Mouse (Mus musculus) stomach, embryonic 15.5 days (tissue): ENCODE results near the gene Bnc2. TPM values are rescaled to one million over a fixed set of nuclear protein-coding genes. Genes with fewer than 3 reads are reported as not detected.

Source experiments
- ATAC-seq: fragments of 200-750 bp; cut with Nextera tagmentation; 2 replicates; pipeline ENCODE4 v1.8.0; 2017; ENCODE audit warnings: low read depth, moderate number of reproducible peaks, moderate TSS enrichment; ENCODE audit not compliant: insufficient read depth, low FRiP score
- H3K27ac ChIP-seq: fragments of 300-500 bp; sonication (generic); 2 replicates; pipeline ENCODE4 v1.5.1; 2015; ENCODE audit warnings: mild to moderate bottlenecking, inconsistent platforms
- H3K27me3 ChIP-seq: fragments of 300-500 bp; sonication (generic); replicated peaks from 2 replicates; pipeline ENCODE4 v1.6.1; 2015; ENCODE audit warnings: inconsistent platforms
- H3K36me3 ChIP-seq: fragments of 300-500 bp; sonication (generic); 2 replicates; pipeline ENCODE4 v1.6.1; 2015; ENCODE audit warnings: inconsistent platforms
- H3K4me1 ChIP-seq: fragments of 300-500 bp; sonication (generic); 2 replicates; pipeline ENCODE4 v1.6.1; 2015; ENCODE audit warnings: inconsistent platforms
- H3K4me2 ChIP-seq: fragments of 300-500 bp; sonication (generic); 2 replicates; pipeline ENCODE4 v1.6.1; 2015; ENCODE audit warnings: mild to moderate bottlenecking, inconsistent platforms
- H3K4me3 ChIP-seq: fragments of 300-500 bp; sonication (generic); replicated peaks from 2 replicates; pipeline ENCODE4 v1.5.1; 2015; ENCODE audit warnings: inconsistent platforms
- H3K9ac ChIP-seq: fragments of 300-500 bp; sonication (generic); 2 replicates; pipeline ENCODE4 v1.6.1; 2015; ENCODE audit warnings: inconsistent platforms
- H3K9me3 ChIP-seq: fragments of 300-500 bp; sonication (generic); 2 replicates; pipeline ENCODE4 v1.6.1; 2016; ENCODE audit warnings: inconsistent platforms
- WGBS: fragments of 180-500 bp; shearing (Covaris S2); methylation state at CpG from one replicate; pipeline ENCODE4 v1.1.7; 2015; 5-methylcytosine and 5-hydroxymethylcytosine counted together
- polyA plus RNA-seq: library from polyadenylated mRNA; unstranded; fragments of >200 nt; fragmentation: Nextera tagmentation; extraction: Ambion mirVana; gene quantifications from 2 replicates; pipeline ENCODE4 v1.2.1, GENCODE M21; 2015

Bnc2 gene
- polyA plus RNA-seq, 1 experiment from 2014 or later, result 18.0 TPM

DNA sequence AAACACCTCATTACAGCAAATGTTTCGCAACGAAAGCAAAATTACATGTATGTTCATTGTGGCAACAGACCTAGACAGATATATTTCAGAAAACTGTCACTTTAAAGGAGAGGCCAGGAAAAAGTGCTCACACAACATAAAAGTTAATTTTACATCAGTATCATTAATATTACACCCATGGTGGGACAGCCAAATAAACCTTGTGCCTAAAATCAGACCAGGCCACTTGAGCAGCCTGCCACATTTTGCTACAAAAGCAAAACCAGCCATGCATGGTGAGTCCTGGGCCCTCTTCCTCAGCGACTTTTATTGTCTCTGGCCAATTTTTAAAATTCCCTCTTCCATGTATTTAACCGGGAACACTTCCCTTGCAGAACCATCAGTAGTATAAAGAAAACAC, 221.5 kb downstream of the Bnc2 start:
- Histone ChIP-seq H3K4me1 (0 out of 2 replicates have a peak, but pooled peaks cover 2% of the 10 kb centered on the region), H3K9ac (no peak overlapping the region), H3K9me3 (no peaks in the 10 kb centered on the region), H3K27ac (no peak overlapping the region), H3K27me3 (no peaks in the 10 kb centered on the region), H3K4me3 (no peak overlapping the region), H3K36me3 (no peaks in the 10 kb centered on the region), H3K4me2 (no peak overlapping the region)
- no peak for ATAC-seq
- 77% methylated on average over 4 of the region's 4 CpGs for WGBS

DNA sequence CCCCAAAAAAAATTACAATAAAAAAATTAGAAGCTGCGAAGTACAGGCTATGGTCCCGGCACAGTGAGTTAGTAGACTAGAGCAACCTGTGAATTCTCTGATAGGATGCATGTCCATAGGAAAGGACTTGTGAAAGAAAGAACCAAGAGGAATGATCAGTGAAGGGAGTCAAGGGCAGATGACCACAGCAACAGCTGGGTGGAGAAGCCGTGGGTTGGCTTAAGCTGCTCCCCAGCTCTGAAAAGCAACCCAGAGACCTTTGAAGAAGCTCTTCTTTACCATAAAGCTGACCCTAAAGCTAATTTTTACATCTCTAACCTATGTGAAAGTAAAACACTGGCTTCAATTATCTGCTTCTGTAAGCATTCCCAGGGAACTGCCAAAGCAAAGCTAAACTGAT, 222.4 kb downstream of the Bnc2 start:
- 86% methylated on average over 3 of the region's 3 CpGs for WGBS
- H3K36me3 ChIP-seq, result no peaks in the 10 kb centered on the region
- no peak overlapping the region for H3K27ac ChIP-seq
- no peak for ATAC-seq
- 0 out of 2 replicates have a peak, but pooled peaks cover 2% of the 10 kb centered on the region for H3K4me1 ChIP-seq
- H3K4me3 ChIP-seq, result no peak overlapping the region
- H3K27me3 ChIP-seq, result no peaks in the 10 kb centered on the region
- no peak overlapping the region for H3K9ac ChIP-seq
- H3K9me3 ChIP-seq, result no peaks in the 10 kb centered on the region
- no peak overlapping the region for H3K4me2 ChIP-seq

DNA sequence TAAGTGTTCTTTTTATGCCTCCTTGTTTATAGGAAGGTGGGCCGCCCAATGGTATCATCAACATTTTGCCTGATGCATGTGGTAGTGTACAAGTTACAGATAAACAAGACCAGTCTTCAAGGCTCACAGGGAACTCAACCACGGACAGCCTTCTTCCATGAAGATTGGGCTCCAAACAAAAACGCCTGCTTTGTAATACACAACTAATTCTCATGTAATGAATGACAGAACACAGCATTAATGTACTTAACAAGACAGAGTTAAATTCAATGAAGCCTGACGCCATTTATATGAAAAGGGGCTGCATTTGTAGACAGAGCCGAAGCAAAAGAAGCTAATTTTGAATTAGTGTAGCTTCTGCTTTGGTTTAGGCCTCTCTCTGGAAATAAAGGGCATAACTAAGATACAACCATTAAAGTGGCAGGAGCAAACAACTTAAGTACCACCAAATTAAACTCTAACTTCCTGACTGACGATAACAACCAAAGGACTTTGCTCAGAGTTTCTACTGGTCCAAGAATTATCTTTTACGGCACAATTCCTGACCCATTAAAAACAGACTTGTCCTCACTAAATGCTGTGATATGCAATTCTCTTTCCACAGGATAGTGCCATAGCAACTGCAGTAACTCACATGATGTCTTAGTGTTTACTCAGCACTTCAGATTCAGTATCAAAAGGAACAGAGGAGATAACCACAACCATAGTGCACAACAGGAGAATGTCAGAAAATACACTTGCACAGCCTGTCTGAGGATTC, 225.6 kb downstream of the Bnc2 start:
- no peak overlapping the region for H3K27ac ChIP-seq
- no peak for ATAC-seq

DNA sequence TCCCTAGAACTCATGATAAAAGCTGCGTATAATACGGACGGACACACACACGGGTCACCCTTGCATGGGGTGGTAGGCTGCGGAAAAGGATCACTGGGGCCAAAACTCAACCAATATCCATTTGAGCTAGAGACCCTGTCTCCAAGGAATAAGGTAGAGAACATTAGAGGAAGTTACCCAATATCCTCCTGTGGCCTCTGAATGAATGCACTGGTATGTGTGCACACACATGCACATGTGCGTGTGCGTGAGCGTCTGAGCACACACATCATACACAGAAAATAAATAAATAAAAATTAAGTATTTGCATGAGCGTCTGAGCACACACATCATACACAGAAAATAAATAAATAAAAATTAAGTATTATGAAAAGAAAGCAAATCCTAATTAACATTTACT, 241.8 kb downstream of the Bnc2 start:
- no peaks in the 10 kb centered on the region for H3K9me3 ChIP-seq
- no peaks in the 10 kb centered on the region for H3K4me1 ChIP-seq
- H3K36me3 ChIP-seq, result no peaks in the 10 kb centered on the region
- no peak overlapping the region for H3K27ac ChIP-seq
- no peak overlapping the region for H3K9ac ChIP-seq
- H3K27me3 ChIP-seq, result no peaks in the 10 kb centered on the region
- H3K4me3 ChIP-seq, result no peak overlapping the region
- WGBS, result 95% methylated on average over 9 of the region's 9 CpGs
- ATAC-seq, result no peak
- no peak overlapping the region for H3K4me2 ChIP-seq

More for the DNA sequence above, 225.6 kb downstream of the Bnc2 start:
- no peaks in the 10 kb centered on the region for H3K27me3 ChIP-seq
- no peaks in the 10 kb centered on the region for H3K9me3 ChIP-seq
- H3K36me3 ChIP-seq, result no peaks in the 10 kb centered on the region
- no peak overlapping the region for H3K4me2 ChIP-seq
- no peak overlapping the region for H3K4me3 ChIP-seq
- no peaks in the 10 kb centered on the region for H3K4me1 ChIP-seq
- WGBS, result 59% methylated on average over 7 of the region's 7 CpGs
- no peak overlapping the region for H3K9ac ChIP-seq

DNA sequence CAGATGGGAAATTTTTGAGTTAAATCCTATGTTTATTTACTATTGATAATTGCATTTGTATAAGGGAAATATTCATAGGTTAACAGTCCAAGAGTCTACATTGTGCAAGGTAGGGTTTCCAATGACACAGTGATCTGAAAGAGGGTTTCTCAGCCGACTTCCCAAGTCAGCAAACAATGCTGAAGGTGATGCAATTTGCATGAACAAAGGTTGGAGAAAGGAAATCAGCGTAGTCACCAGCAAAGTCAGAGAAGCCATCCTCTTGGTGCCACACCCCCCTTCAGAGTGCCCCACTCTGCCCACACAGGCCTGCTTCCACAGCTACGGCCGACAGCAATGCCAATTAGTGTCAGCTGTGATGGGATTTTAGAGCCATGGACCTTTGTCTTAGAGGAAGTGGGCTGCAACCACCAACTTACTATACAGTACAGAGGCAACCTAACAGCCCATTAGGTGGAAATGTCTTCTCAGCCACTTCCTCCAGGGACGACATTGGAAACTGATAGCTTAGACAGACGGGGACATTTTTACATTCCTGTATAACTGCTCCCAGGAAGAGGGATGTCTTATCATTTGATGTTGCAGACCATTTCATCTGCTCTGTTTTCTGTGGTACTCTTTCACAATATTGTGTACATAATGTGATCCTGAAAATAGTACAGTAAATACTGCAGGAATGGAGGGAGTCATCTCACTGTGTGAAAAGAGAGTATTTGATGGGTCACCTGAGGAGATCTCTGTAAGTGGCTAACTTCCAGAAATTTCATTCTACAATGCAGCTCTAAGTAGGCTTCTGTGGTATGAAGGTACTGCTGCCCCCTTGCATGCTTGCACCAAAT, 243.2 kb downstream of the Bnc2 start:
- Histone ChIP-seq H3K4me2 (no peak overlapping the region), H3K36me3 (no peaks in the 10 kb centered on the region), H3K27ac (no peak overlapping the region), H3K4me3 (no peak overlapping the region), H3K27me3 (no peaks in the 10 kb centered on the region), H3K4me1 (no peaks in the 10 kb centered on the region), H3K9ac (no peak overlapping the region), H3K9me3 (no peaks in the 10 kb centered on the region)
- WGBS, result 46% methylated on average over 6 of the region's 6 CpGs
- no peak for ATAC-seq

DNA sequence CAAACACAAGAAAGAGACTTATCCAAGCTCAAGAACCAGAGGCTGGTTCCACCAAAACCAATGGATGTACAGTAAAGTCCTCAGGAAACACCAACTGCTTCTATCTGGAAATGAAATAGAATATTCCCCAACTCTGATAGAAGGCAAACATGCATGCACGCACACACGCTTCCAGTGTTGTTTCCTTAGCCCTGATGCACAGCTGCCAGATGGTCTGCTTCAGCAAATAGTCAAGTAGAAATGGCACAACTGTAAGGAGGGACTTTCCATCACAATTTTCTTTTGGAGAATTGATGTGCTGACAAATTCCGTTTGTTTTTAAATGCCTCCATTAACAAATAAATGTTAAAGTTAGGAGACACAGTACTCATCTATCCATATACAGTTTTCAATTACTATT, 247.1 kb downstream of the Bnc2 start:
- no peaks in the 10 kb centered on the region for H3K36me3 ChIP-seq
- no peaks in the 10 kb centered on the region for H3K9me3 ChIP-seq
- no peak overlapping the region for H3K4me3 ChIP-seq
- H3K4me1 ChIP-seq, result no peaks in the 10 kb centered on the region
- ATAC-seq, result no peak
- H3K4me2 ChIP-seq, result no peak overlapping the region
- WGBS, result 62% methylated on average over 3 of the region's 3 CpGs
- no peak overlapping the region for H3K27ac ChIP-seq
- no peak overlapping the region for H3K9ac ChIP-seq
- no peaks in the 10 kb centered on the region for H3K27me3 ChIP-seq

DNA sequence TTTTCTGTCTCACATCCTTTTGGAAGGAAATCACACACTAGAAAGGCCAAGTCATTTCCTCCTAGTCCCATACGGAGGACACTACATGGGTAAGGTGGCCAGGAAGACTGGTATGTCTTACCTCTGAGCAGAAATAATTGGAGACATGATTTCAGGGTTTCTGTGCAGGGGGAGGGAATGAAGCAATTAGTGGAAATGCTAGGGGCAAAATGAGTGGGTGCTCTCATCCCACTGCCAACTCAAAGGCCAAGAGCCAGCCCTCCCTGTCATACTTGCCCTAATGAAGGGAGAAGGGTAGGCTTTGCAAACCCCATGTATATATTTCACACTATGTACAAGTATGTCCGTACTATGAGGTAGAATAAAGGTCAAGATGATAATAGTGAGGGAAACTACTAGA, 263.6 kb downstream of the Bnc2 start:
- Histone ChIP-seq H3K9ac (no peak overlapping the region), H3K36me3 (no peaks in the 10 kb centered on the region), H3K27me3 (no peaks in the 10 kb centered on the region), H3K27ac (no peak overlapping the region), H3K4me3 (no peak overlapping the region), H3K4me2 (no peak overlapping the region), H3K9me3 (no peaks in the 10 kb centered on the region), H3K4me1 (no peaks in the 10 kb centered on the region)
- no peak for ATAC-seq
- WGBS, result 80% methylated on average over 2 of the region's 2 CpGs

DNA sequence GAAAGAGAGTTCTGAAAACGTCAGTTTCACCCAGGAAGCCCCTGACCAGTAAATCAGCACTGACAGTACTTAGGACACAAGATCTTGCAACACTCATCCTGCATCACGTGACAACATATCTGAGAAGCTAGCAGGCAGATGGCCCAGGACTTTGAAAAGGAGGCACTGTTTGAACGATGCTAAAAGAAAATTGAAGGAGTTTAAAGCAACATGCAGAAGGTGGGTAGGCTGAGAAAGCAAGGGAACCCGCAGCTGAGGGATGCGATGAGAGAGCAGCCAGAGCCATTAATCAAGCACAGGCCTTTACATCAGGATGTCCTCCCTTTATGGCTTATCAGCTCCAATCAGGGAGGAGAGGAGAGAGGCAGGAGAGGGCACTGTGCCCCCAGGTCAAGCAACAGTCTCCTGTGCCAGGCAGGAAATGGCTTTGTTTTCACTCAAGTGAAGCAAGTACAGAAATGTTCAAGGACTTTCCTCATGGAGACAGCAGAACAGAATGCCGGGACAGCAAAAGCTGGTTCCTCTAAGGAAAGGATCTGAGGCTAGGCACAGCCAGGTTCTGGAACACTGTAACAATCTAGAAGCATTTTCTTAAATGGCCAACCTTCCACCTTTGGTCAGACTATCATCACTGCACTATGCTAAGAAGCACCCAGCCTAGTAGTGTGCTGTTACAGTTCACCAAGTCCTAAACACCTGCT, 267.6 kb downstream of the Bnc2 start:
- H3K9ac ChIP-seq, result no peak overlapping the region
- H3K9me3 ChIP-seq, result no peaks in the 10 kb centered on the region
- no peak overlapping the region for H3K4me3 ChIP-seq
- no peaks in the 10 kb centered on the region for H3K27me3 ChIP-seq
- 29% methylated on average over 6 of the region's 6 CpGs for WGBS
- no peak overlapping the region for H3K4me2 ChIP-seq
- H3K4me1 ChIP-seq, result no peaks in the 10 kb centered on the region
- H3K27ac ChIP-seq, result 0 out of 2 replicates have a peak overlapping the region, but pooled peaks have one; percentile 2
- H3K36me3 ChIP-seq, result no peaks in the 10 kb centered on the region
- no peak for ATAC-seq

DNA sequence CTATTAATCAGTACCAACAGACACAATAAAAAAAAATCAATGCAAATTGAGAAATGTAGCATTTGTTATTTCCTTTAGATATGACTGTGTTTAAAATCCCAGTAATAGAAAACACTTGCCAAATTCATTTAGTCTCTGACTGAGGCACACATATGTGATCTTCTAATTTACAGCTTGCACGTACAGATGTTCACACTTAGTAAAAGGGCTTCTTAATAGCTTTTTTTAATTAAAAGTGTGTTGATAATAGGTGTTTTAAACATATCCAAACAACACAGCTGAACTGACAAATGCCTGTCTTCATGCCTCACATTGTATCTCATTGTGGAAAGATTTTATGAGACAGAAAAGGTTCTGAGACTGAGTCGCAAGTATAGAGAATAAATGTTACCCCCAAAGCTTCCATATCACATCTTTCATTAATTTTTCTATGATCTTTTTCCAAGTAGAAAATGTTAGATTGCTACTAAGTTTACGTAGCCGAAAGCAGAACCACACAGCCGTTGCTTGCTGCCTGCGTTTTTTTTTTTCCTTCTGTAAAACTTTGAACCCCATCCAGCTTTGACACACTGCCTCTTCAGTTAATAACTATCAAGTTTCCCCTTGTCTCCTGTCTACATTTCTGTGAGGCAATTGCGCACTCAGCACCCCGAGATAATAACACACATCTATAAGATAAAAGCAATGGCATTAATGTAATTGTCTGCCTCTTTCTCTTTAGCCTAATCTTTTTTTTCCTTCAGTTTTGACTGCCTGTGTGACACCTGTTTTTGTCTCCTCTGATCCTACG, 271.5 kb downstream of the Bnc2 start:
- H3K27me3 ChIP-seq, result no peaks in the 10 kb centered on the region
- no peak overlapping the region for H3K4me3 ChIP-seq
- WGBS, result 38% methylated on average over 9 of the region's 9 CpGs
- no peaks in the 10 kb centered on the region for H3K9me3 ChIP-seq
- no peaks in the 10 kb centered on the region for H3K36me3 ChIP-seq
- H3K27ac ChIP-seq, result no peak overlapping the region
- H3K9ac ChIP-seq, result no peak overlapping the region
- no peak overlapping the region for H3K4me2 ChIP-seq
- no peaks in the 10 kb centered on the region for H3K4me1 ChIP-seq
- ATAC-seq, result no peak

DNA sequence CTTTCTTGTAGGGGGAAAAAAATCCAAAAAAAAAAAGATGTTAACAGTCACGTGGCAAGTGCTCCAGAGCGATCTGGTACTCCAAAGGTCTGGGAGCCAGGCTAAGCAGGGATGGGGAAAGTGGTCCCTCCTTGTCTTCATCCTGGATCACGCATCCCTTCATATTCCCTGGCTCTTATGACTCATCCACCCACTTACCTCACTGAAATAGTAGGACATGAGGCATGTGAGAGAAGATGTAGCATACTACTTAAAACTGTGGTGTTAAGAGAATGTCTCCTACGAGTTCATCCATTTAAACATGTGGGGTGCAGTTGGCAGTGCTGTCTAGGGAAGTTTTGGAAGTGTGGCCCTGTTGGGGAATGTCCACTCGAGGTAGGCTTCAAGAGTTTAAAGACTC, 286.1 kb downstream of the Bnc2 start:
- no peak for ATAC-seq
- 90% methylated on average over 5 of the region's 5 CpGs for WGBS
- no peak overlapping the region for H3K4me2 ChIP-seq
- H3K27me3 ChIP-seq, result no peaks in the 10 kb centered on the region
- H3K4me1 ChIP-seq, result no peaks in the 10 kb centered on the region
- H3K9me3 ChIP-seq, result no peaks in the 10 kb centered on the region
- H3K9ac ChIP-seq, result no peak overlapping the region
- no peak overlapping the region for H3K4me3 ChIP-seq
- H3K36me3 ChIP-seq, result no peaks in the 10 kb centered on the region
- H3K27ac ChIP-seq, result no peak overlapping the region

DNA sequence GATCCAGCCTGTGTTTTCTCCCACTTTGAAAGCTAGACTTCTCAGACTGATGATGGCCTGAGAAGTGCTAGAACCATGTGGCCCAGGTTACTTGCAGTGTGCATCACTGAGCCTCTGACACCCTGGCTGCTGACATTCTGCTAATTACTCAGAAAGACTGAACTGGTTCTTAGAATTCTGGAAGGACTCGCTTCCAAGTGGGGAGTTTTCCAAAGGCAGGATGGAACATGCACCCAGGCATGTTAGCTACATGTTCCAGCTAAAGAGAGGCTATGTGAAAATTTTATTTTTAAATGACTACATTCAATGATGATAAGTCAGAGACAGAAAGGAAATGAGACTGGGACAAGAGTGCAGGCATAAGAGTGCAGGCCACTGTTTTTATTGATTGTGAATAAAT, 289.9 kb downstream of the Bnc2 start:
- Histone ChIP-seq H3K4me2 (no peak overlapping the region), H3K27me3 (no peaks in the 10 kb centered on the region), H3K9me3 (no peaks in the 10 kb centered on the region), H3K27ac (no peak overlapping the region), H3K4me1 (no peaks in the 10 kb centered on the region), H3K4me3 (no peak overlapping the region), H3K9ac (no peak overlapping the region), H3K36me3 (no peaks in the 10 kb centered on the region)
- ATAC-seq, result no peak
- WGBS, result 74% methylated on average over 1 of the region's 1 CpGs
